Mouse (Mus musculus) c-Kit-positive CD71-negative TER-119-negative erythroid progenitor cells, embryonic 14.5 days (primary cell): ENCODE data around the gene Defb21.
A peak's percentile ranks its signal among the peaks of the same experiment; 100 is the strongest.

Experiments
- DNase-seq: peaks from one replicate; pipeline ENCODE4 v3.0.0-alpha.2; 2013; ENCODE audit warnings: low read depth

Defb21 gene

GRCm38 (mm10) chr2:152572114-152572794 is at the start of gene Defb21:
Gene Defb21, plus strand, starts transcription at chr2:152572744.
- no peak for DNase-seq

- no peak for DNase-seq
These were observed 32.4 kb upstream of the Defb21 start, which contains the start of gene Defb29 for GRCm38 (mm10) chr2:152539944-152540710. Gene Defb29, minus strand, starts transcription at chr2:152540098.

- DNase-seq: no peak
These were observed 30.6 kb upstream of the Defb21 start for GRCm38 (mm10) chr2:152541979-152542378.

GRCm38 (mm10) chr2:152542897-152543296 is 29.6 kb upstream of the Defb21 start:
- DNase-seq: no peak

GRCm38 (mm10) chr2:152543478-152543877 is 29.1 kb upstream of the Defb21 start:
- DNase-seq: no peak

GRCm38 (mm10) chr2:152544691-152545090 is 27.9 kb upstream of the Defb21 start:
- peak; percentile 18 for DNase-seq

- DNase-seq: no peak
These were observed 24.4 kb upstream of the Defb21 start for GRCm38 (mm10) chr2:152548124-152548523.

- DNase-seq: no peak
These were observed 18.6 kb upstream of the Defb21 start for GRCm38 (mm10) chr2:152553774-152554423.

GRCm38 (mm10) chr2:152556655-152557054 is 15.9 kb upstream of the Defb21 start:
- no peak for DNase-seq

- DNase-seq: no peak
These were observed 3.5 kb upstream of the Defb21 start, which contains the start of gene Gm17416 for GRCm38 (mm10) chr2:152569038-152569437. Gene Gm17416, plus strand, starts transcription at chr2:152569338.

GRCm38 (mm10) chr2:152569881-152570280 is 2.7 kb upstream of the Defb21 start:
- DNase-seq: no peak

GRCm38 (mm10) chr2:152570313-152570712 is 2.2 kb upstream of the Defb21 start:
- DNase-seq: no peak

- DNase-seq: no peak
These were observed 940 bp downstream of the Defb21 start for GRCm38 (mm10) chr2:152573484-152573883.

GRCm38 (mm10) chr2:152580107-152580506 is 7.6 kb downstream of the Defb21 start, which contains the start of gene Defb19:
Gene Defb19, minus strand, starts transcription at chr2:152580312.
- DNase-seq: no peak

- DNase-seq: no peak
These were observed 8.1 kb downstream of the Defb21 start for GRCm38 (mm10) chr2:152580612-152581011.

GRCm38 (mm10) chr2:152586926-152587560 is 14.5 kb downstream of the Defb21 start:
- DNase-seq: peak; percentile 35

- no peak for DNase-seq
These were observed 15.9 kb downstream of the Defb21 start for GRCm38 (mm10) chr2:152588450-152588849.

GRCm38 (mm10) chr2:152589021-152589420 is 16.5 kb downstream of the Defb21 start:
- no peak for DNase-seq

GRCm38 (mm10) chr2:152599299-152599698 is 26.8 kb downstream of the Defb21 start, which contains the start of gene Defb45:
Gene Defb45, minus strand, starts transcription at chr2:152599399.
- no peak for DNase-seq

- DNase-seq: no peak
These were observed 27.5 kb downstream of the Defb21 start for GRCm38 (mm10) chr2:152600076-152600475.

- no peak for DNase-seq
These were observed 28.9 kb downstream of the Defb21 start for GRCm38 (mm10) chr2:152601275-152601960.
